Mouse (Mus musculus) embryo, embryonic 10.5 days (tissue): ENCODE measurements at regions not wholly inside any gene's neighbourhood (a gene's known extent, or its start where the extent isn't known, plus 50 kb on each side); places are given as distances from the start of the nearest gene placed in this dataset.

Experiments used
- DNase-seq: peaks from one replicate; pipeline ENCODE4 v3.0.0-alpha.2; 2015; ENCODE audit warnings: low spot score

DNA sequence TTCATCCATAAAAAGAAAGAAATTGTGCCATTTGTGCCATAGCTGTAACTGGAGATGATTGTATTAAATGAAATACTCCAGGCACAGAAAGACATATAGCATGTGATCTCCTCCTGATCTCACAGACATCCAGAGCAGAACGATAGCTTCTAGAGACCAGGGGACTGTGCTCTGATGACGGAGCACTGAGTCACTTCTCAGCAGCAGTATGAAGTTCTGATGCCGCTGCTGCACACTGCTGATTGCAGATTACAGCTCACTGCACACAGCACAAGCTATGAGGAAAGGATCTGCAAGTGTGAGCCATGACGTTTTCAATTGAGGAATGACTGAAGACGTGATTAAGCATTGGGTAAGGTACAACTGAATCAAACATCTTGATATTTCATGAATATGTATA lies 190.6 kb upstream of the Adamts9 start:
- no peak for DNase-seq

DNA sequence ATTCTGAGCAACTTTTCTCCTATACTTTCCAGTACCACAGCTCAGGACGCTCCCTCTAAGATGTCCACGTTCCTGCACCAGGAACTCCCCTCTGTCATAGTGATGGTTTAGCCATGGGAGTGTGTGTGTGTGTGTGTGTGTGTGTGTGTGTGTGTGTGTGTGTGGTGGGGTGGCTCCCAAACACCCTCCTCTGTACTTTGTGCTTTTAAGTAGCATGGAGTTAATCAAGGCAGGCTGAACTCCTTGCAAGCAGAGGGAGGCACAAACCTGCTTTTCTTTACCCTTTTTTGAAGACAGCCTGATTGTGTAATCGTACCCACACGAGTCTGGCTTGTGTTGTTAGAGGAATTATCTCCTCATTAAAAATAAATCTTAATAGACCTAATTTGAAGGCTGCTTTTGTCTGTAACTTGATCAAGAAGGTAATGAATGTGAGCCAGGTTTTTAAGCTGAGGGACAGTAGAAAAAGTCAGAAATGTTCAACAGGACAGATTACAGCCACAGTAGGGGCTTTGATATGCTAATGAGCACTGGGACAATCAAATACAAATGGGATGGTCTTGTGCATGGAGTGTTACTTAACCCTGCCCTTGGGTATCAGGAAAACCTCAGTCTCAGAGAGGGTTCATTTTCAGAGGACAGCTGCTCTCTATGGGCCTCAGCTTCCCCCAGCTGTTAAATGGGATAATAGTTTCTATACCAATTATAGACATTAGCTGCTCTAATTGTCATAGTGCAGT lies 187.8 kb upstream of the Adamts9 start:
- no peak for DNase-seq

DNA sequence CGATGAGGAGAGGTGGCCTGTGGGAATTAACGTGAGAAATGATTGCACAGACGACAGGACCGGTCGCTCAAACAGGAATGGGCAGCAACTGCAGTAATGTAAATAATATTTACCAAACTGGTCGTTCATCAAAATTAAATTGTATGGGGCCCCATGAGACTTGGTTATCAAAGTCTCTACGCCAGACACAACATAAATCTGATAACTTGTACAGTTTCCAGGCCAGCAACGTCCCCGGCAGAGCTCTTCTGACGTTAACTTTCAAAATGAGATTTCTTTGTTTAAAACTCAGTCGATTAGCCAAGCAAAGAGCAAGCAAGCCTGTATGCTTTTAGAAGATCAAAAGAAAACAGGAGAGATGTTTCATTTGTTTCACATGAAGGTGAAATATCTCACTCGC lies 176.2 kb upstream of the Adamts9 start:
- no peak for DNase-seq

DNA sequence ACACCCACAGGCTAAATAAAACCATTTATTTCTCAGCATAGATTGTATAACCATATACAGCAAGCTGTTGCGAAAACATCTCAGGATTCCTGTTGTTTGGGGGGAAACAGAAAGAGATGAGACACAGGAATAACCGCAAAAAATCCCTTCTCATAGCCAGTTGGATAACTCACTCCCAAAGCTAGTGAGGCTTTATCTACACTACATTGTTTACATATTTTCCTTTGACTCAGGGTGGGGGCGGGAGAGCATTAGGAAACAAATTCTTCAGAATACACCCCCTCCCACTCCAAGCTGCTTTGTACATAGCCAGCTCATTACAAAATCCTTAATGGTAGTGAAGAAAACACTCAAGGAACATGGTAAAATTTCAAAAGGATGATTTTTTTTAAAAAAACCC lies 170.1 kb upstream of the Adamts9 start:
- DNase-seq, result no peak

DNA sequence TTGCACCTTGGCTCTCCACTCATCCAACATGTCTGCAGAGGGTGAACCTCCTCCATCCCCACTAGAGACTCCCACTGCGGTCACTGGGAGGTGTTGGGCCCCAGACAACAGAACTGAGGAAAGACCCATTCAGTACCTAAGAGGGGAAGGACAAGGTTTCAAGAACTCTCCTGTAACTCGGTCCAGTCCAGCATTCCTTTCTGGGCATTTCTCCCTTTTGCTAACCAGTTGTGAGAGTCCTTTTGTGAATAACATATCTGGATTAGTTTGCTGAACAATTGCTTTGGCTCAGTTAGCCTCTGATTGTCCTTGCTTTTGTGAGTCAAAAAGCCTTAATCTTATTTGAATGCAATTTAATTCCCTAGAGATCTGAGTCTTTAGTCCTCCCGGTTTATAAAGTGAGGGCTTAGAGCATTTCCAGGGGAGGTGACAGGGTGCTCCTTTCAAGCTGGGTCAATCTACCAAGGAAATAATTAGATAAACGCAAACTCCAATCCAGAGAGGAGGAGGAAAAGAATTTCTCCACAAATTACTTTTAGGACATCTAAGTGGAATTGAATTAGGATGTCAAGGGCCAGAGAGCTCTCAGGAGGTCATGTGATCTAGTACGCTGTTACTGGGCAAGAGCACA lies 151.6 kb upstream of the Adamts9 start:
- DNase-seq, result peak; percentile 19

DNA sequence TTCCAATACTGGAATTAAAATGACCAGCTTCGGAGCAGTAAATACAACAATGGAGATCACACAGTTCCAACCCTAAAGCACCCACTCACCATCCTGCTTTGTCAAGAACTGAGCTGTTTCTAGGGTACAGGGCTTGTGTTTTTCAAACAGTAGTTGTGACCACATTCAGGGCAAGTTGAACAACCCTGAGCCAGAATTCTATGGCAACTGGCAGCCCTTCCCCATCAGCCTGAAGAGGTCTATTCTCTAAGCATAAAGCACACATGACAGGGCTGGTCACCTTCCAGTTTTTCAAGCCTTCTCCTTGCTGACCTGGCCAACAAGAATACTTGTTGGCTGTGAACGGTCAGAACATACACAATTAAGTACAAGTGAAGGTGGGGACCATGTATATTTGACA lies 150.5 kb upstream of the Adamts9 start:
- DNase-seq, result no peak

DNA sequence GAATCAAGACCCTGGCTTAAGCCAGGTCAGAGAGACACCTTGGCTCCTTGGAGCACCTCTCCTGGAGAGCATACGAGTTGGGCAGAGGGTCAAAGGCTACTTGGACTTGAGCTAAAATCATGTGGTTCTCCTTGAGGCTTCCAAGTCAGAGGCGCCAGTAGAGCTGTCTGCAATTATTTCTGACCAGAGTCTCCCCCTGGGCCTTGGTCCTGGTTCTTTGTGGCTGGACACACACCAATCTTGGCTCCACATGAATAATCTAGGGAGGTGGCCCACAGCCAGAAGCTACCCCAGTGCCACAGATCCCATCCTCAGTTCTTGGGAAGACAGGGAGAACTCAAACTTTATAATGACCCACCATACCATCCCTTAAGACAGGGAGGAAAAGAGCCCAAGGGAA lies 144.0 kb upstream of the Adamts9 start:
- DNase-seq, result no peak

DNA sequence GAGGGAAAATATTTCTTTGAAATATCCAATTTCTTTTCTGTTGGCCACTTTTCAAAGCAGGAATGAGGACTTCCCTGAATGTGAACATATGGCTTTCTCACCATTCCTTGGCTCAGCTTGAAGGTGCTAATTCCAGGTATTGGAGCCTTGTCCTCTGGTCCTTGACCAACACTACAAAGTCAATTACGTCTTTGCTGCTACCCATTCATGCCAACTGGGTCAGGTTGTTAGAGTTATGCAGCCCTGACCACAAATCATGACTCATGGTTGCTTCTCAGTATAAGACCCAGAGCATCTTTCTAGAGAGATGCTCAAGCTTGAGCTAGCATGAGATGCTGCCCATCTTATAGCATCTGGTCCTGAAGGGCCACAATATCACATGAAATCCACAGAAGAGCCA lies 141.0 kb upstream of the Adamts9 start:
- no peak for DNase-seq

DNA sequence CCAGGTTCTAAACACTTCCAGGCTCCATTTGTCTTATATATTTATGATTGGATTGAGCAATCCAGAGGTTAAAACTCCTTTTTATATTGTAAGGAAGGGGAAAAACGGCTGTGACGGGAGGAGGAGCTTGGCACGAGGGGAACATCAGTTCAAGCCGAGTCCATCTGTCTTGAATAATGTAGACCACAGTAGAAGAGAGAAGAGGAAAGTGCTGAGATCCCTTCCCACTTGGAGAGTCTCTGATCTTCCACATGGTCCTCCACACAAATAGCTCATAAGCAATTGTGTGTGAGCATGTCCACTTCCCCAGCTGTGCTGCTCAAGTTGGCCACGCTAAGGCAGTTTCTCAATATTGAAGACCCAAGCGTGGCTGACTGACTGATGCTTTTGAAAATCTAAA lies 140.4 kb upstream of the Adamts9 start:
- DNase-seq, result no peak

DNA sequence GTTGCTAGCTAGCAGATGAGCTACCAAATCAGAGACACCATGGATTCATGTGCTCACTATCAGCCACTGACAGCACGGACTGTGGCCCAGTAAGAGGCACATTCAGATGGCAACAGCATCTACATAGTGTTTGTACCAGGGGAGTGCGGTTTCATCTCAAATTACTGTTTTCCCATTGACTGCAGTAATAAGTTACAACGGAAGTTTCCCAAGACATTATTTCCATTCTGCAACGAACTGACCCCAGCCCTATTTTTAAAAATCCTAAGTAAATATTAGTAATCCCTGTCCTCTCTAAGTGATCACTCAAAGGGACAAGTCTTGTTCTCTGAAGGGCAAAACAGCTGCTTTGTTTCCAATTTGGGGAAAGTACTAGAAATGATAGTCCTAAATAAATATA lies 138.9 kb upstream of the Adamts9 start:
- no peak for DNase-seq

DNA sequence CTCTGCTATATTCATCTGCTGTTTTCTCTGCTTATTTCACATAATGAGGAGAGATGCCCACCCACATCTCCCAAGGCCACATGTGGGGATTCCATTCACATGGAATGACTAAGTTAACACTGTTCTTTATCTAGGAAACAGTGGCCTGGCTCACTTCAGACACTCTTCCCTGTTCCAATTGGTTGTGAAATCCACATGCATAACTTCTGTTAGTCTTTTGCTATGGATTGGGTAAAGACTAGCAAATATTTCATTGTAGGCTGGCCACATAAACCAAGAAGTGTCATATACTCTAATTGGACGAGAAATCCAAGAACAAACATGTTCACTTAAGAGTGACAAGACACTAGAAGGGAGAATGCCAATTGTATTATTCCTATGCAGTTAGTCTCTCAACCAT lies 133.4 kb upstream of the Adamts9 start:
- DNase-seq, result no peak

DNA sequence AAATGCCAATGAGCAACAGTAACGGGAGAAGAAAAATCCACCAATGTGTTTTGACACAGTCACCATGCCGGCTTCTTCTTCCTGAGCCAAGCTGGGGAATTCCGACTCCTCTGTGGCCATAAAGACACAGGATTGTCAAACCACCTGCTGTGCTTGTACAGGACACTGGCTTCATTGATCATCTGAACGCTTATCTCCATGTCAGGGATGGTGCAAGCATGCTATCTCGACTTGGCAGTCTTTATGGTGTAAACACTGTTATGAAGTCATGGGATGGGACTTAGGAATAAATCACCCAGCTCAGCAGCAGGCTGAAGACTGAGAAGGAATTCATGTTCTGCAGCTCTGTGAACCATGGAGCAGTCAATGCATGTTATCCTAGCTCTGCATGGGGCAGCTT lies 132.6 kb upstream of the Adamts9 start:
- no peak for DNase-seq

DNA sequence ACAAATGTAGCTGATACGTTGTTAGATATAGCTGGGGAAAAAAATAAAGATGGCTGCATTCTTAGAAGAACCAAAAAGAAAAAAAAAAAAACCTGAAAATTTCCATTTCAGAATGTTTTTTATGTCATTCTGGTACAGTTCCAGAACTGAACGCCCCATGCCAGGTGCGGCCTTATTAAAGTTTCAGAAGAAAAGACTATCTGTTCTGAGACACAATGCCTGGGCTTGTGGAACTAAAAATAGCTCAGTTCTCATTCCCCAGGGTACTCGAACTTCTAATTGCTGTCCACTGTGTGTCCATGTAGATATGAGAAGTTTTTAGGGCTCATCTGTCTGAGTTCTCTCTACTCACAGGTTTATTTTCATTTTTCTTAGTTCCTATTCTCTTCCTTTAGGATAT lies 131.7 kb upstream of the Adamts9 start:
- no peak for DNase-seq

DNA sequence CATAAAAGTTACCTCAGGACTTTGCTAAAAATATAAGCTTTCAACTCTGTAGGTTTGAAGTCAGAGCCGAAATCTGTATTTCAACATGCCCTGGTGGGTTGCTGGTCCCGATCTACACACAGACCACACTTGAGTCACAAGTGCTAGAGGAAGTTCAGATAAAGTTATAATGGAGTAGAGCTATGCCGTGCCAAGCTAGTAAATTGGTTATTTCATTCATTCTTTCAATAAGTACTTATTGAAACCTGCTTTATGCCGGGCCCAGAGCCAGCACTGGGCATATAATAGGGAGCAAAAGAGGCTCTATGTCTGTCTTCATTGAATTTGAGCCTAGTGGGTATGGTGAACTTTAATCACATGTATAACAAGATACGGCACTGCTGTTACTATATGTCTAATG lies 127.6 kb upstream of the Adamts9 start:
- no peak for DNase-seq

DNA sequence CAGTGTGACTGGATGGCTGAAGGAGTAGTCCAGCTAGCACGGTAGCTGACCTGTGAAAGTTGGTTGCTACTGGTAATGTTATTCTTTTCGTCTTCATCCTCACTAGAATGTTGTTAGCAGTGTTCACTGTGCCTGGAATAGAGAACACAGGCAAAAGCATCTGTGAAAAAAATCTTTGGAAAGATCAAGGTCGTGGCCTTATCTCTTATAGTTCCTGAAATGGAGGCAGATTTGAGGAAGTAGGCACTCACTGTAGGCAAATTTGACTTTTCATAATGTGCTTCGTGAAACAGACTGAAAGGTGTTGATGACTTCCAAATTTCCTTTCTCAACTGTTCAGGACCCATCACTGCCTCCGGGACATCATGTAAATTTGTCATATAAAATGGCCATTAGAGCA lies 124.5 kb upstream of the Adamts9 start:
- DNase-seq, result no peak

DNA sequence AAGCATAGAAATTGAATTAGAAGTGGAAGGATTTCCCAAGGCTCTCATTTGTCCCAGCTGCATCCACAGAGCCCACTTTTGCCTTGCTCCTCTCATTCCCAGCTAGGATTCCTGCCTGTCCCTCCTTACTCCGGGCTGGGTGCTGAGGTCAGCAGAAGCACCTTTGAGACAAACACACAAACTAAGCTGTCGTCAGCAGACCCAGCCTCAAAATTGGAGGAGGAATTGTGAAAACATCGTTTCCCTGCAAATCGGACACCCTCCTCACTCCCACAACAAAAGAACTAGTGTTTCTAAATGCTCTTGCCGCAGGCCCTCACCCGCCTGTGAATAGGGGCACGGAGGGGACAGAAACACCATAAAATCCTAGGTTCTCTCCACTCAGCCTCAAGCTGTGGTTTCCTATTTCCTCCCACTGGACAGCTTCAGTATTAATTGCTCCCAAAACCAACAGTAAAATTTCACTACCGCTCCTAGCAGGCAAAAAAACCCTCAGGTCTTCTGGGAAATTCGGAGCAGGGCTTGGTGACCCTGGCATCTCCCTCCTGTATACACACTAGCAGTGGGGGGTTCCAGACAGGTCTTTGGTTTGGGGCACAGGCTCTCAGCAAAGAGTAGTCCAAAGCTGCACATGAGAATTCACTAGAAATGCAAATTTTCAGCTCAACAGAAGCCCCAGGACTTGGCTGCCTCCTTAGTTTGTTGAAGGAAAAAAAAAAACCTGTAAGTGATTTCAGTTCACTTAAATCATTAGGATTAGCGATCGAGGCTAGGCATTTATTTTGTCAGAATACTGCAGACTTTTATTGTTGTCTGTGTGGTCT lies 123.5 kb upstream of the Adamts9 start:
- peak; percentile 65 for DNase-seq

DNA sequence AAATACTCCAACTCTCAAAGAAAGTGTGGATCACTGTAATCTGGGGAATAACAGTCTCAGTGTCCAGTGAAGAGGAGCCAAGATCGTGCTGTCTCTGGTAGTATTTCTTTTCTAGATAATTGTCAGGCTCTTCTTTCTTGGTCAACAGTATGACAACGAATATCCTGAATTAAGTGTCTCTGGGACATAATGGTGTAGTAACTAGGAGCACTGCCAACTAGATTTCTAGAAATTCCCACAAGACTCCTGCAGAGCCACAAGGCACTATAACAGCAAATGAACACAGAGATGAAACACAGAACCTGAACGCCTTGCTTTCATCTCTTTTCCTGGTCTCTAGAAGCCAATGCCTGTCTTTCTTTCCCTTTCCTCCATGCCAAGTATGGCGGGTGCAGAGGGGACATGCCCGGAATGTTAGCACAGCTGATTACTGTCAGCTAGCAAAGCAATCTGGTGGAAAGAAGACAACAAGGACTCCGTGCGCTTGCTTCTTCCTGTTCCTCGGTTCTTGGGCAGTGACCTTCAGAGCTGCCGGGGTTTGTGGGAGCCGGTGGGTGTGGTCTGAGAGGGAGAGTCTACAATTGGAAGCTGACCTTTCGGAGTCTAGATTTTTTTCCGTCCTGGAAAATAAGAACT lies 122.7 kb upstream of the Adamts9 start:
- DNase-seq, result peak; percentile 40

DNA sequence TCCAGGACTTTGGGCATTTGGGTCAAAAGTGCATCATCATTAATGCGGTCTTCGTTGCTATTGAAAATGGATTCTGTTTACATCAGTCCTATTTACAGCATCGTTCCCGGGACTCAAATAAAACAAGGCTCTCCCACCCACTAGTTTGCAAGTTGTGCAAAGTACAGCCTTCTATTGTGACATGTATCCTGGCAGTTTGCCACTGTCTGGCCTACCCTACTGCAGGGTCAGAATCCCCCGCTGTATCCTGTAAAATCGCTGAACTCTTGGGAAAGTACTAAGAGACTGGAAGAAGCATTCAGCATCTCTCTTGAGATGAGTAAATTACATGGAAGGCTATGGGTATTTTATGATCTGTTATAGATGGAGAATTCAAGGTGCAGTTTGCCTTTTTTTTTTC lies 122.1 kb upstream of the Adamts9 start:
- no peak for DNase-seq

DNA sequence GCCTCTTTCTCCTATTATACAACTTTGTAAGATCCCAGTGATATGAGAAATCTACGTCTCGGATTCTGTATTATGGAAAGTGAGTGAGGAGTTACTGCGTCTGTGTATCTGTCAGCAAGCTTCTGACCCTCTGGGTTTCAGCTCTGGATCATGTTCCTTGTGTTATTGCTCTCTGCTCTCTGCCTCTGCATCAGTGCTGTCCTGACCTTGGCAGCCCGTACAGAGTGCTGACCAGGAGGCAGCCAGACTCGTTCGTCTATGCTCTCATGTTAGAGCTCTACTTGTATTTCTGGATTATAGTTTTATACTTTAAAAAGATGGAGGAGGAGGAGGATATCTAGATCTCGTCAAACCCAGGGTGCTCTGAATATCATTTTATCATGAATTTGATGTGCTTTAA lies 121.1 kb upstream of the Adamts9 start:
- no peak for DNase-seq

DNA sequence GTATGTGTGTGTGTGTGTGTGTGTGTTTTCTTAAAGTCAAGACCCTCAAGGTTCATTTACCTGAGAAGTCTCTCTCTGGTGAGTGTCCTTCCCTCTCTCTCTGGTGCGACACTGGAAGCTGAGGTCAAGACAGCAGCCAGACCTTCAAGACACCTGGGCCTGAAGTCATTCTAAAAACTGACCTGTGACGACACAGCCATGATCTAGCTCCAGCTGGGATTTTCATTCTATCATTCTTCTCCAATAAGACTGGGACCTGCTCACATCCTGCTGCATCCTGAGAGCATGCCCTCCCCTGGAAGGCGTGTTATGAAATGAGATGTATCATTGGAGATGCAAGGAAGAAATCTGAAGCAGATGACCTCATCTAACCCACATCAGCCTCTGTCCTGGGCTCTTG lies 118.4 kb upstream of the Adamts9 start:
- no peak for DNase-seq

DNA sequence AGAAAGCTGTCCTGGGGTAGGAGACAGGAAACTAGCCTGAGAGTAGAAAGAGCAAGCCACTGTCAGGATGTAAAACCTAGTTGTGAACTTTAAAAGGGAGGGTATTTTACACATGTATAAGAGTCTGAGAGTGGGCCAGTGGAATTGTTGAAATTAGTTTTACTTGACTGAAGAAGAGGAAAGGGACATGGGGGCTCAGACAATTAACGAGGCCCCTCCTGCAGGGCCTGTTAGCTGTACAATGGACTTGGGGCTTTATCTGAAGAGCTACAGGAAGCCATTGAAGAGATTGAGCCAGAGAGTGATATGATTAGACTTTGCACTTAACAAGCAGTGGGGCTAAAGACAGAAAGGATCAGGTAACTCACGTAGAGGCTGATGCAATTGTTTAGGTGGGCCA lies 102.2 kb upstream of the Adamts9 start:
- no peak for DNase-seq

DNA sequence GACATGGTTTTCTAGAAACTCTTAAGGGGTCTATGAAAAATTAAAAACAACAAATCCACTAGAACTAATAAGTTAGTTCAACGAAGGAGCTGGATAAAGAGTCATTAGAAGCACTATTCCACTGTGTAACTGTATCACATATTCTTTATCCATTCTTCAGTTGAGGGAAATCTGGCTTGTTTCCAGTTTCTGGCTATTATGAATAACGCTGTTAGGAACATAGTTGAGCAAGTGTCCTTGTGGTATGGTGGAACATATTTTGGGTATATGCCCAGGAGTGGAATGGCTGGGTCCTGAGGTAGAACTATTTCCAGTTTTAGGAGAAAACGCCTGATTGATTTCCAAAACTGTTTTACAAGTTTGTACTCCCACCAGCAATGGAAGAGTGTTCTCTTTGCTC lies 97.7 kb upstream of the Adamts9 start:
- DNase-seq, result no peak

DNA sequence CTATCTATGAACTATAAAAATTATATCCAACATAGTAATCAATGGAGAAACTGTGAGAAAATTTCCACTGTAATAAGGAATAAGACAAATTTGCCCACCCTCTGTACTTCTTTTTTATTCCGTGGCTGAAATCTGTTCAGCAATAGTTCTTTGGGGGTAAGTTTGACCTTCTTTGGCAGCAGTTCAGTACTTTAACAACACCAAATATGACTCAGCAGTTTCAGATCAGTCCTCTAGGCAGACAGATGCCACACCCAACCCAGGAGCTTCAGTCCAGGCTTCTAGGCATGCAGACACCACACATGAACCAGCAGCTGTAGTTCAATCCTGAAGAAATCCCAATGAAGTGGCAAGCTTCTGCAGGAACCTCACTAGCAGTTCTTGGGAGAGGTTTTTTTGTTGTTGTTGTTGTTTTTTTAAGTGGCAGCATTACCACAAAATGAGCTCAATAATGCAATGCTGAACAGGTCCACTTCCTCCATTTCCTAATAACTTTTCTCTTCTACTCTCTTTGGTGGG lies 88.6 kb upstream of the Adamts9 start:
- DNase-seq, result no peak
